Mouse (Mus musculus) right cerebral cortex, postnatal 14 days (tissue): ENCODE measurements at regions not wholly inside any gene's neighbourhood (a gene's known extent, or its start where the extent isn't known, plus 50 kb on each side); places are given as distances from the start of the nearest gene placed in this dataset.
"Not testable (repeated sequence)": the region's sequence is repeated elsewhere in the genome, so short reads cannot be mapped to it uniquely, and the experiment has no call there.

Experiments used
- DNase-seq: peaks from one replicate; pipeline ENCODE4 v3.0.0; 2022

- DNase-seq: not testable (repeated sequence)
Measured at GRCm38 (mm10) chr17:9278046-9278445, 143.8 kb upstream of the Gm17728 start.

- no peak for DNase-seq
Measured at GRCm38 (mm10) chr17:9279481-9279880, 142.4 kb upstream of the Gm17728 start.

- DNase-seq: no peak
Measured at GRCm38 (mm10) chr17:9281891-9282290, 140.0 kb upstream of the Gm17728 start.

GRCm38 (mm10) chr17:9282333-9283176 lies 139.3 kb upstream of the Gm17728 start:
- DNase-seq: no peak

GRCm38 (mm10) chr17:9286431-9286830 lies 135.4 kb upstream of the Gm17728 start:
- DNase-seq: no peak

- no peak for DNase-seq
Measured at GRCm38 (mm10) chr17:9286834-9287233, 135.0 kb upstream of the Gm17728 start.

- DNase-seq: peak; percentile 8
Measured at GRCm38 (mm10) chr17:9287682-9288081, 134.2 kb upstream of the Gm17728 start.

GRCm38 (mm10) chr17:9291601-9292000 lies 130.3 kb upstream of the Gm17728 start:
- DNase-seq: no peak

- DNase-seq: peak; percentile 13
Measured at GRCm38 (mm10) chr17:9292296-9292695, 129.6 kb upstream of the Gm17728 start.

GRCm38 (mm10) chr17:9296371-9296770 lies 125.5 kb upstream of the Gm17728 start:
- no peak for DNase-seq

- DNase-seq: no peak
Measured at GRCm38 (mm10) chr17:9298231-9298630, 123.6 kb upstream of the Gm17728 start.

- DNase-seq: no peak
Measured at GRCm38 (mm10) chr17:9301101-9301501, 120.8 kb upstream of the Gm17728 start.

GRCm38 (mm10) chr17:9308507-9308906 lies 113.4 kb upstream of the Gm17728 start:
- DNase-seq: no peak

GRCm38 (mm10) chr17:9322772-9323171 lies 99.1 kb upstream of the Gm17728 start:
- no peak for DNase-seq

GRCm38 (mm10) chr17:9328886-9329455 lies 92.9 kb upstream of the Gm17728 start:
- DNase-seq: no peak

- DNase-seq: no peak
Measured at GRCm38 (mm10) chr17:9357572-9358159, 64.2 kb upstream of the Gm17728 start.
